Mouse (Mus musculus) heart, adult 2 months (tissue): ENCODE data around the gene Gfpt2.

ENCODE experiments used
- CTCF ChIP-seq: fragments of 200-600 bp; IDR thresholded peaks from 2 replicates; pipeline ENCODE4 v1.8.1; 2022; ENCODE audit warnings: antibody characterized with exemption, mild to moderate bottlenecking, moderate library complexity
- POLR2A ChIP-seq: fragments of 200-500 bp; IDR thresholded peaks from 2 replicates; pipeline ENCODE4 v1.6.1; 2011; ENCODE audit warnings: mild to moderate bottlenecking, low read depth, low read length, control low read depth; ENCODE audit not compliant: insufficient read depth

DNA sequence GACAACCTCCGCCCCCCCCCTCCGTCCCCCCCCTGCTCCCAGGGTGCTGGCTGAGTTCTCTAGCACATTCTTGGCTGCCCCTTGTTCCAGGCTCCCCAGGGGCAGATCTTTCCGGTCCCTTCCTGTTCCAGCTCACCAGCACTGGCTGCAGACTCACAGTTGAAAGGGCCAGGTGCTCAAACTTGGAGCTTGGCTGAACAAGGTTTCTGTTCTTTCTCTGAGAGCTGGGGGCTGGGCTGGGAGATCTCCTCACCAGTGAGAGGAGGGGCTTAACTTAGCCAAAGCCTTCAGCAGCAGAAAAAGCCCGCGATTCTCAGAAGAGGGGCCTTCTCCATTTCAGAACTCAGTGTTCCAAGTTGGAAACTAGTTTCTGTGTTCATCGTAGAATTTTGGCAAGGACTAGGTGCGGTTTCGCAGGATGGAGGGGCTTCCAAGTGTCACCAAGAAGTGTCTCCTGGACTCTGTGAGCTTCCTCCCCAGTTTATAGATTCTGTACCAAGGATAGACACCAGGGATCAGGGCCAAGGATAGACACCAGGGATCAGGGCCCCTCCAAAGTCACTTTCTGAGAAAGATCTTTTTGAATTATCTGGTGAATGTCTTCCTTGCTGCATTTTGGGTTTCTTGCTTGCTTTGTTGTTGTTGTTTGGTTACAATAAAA lies 29.2 kb upstream of the Gfpt2 start:
- TF ChIP-seq POLR2A (no peak), CTCF (no peak)
